Mouse (Mus musculus) heart, postnatal 0 days (tissue): ENCODE measurements at regions not wholly inside any gene's neighbourhood (a gene's known extent, or its start where the extent isn't known, plus 50 kb on each side); places are given as distances from the start of the nearest gene placed in this dataset.

Source experiments
- CTCF ChIP-seq: IDR thresholded peaks from 2 replicates; pipeline ENCODE4 v1.5.1; 2016; ENCODE audit warnings: antibody characterized with exemption, control low read depth, low read depth
- EP300 ChIP-seq: IDR thresholded peaks from 2 replicates; pipeline ENCODE4 v1.6.1; 2016; ENCODE audit warnings: antibody characterized with exemption, low read depth

DNA sequence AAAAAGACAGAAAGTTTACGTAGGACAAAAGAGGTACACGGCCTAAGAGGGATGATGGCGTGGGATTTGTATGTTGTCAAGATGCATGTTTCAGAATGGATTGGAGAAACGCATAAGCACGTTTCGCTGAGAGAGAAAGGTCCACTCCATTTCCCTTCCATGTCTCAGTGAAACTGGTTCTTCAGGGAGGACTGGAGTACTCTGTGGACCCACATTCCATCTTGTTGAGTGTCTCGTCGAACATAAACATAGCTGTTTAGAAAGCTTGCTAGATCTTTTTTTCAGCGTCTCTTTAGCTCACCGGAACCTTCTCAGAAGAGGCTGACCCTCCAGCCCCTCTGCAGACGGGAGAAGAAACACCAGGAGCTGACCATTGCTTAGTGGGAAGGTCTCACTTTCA, 145.5 kb downstream of the Evx1 start:
- no peak for TF ChIP-seq CTCF
- no peak for TF ChIP-seq EP300
